Mouse (Mus musculus) granulocyte monocyte progenitor cell, adult 5-6 weeks (primary cell): ENCODE results near the gene Ttc4. TPM values are rescaled to one million over a fixed set of nuclear protein-coding genes. Genes with fewer than 3 reads are reported as not detected.

Experiments used
- ATAC-seq: replicated peaks from 2 replicates; pipeline ENCODE4 v1.8.0; 2016; ENCODE audit warnings: mild to moderate bottlenecking, moderate TSS enrichment, inconsistent platforms; ENCODE audit not compliant: poor library complexity, severe bottlenecking
- total RNA-seq, 2 experiments: library from RNA; stranded (forward) in 1 of 2; stranded (reverse) in 1 of 2; fragments of 200-712, 200-1000 nt in 1 of 2; fragments of >200 nt in 1 of 2; fragmentation: Nextera tagmentation in 1 of 2; gene quantifications; 2 replicates each; pipeline ENCODE4 v1.2.3; 2014 to 2017

Gene Ttc4
- total RNA-seq, 2 experiments from 2014 or later = 31.5 to 32.9 TPM

DNA sequence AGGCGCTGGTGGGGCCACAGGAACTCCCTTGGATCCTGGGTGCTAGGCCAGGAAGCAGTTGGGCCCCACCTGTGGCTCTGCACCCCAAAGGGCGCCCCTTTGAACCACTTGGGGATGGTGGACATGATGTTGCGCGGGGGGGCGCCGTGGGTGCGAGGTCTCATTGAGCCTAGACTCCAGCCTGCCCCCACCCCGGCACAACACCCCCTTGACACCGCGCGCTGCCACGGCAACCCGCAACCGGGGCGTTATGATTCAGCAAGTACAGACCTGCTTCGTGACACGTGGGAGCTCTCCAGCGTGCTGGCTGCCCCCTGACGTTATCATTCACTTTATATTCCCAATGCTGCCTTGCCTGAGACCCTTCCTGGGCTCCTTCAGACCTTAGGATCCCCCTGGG, 61.7 kb downstream of the Ttc4 start, which contains the start of gene Lexm:
TSS of gene Lexm (minus strand) at position 186 of the 400 bp plus-strand sequence.
- 0 out of 2 replicates have a peak, but pooled peaks have one; percentile 20 for ATAC-seq

DNA sequence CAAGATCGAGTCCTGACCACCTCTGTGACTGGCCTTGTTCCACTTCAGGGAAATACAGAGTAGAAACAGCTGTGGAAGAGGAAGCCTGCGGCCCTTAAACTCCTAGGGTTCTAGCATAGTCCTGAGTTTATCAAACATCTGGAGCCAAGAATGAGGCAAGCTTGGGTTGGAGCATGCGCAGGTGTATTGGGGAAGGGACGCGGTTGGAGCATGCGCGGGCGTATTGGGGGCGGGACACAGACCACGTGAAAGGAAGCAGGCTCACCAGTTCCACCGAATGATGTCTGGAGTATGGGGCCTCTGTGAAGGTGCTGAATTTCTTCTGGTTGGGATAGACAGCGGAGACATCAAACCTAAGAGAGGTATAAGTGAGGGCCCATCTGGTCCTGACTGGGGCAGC, 63.1 kb downstream of the Ttc4 start:
- no peak for ATAC-seq

DNA sequence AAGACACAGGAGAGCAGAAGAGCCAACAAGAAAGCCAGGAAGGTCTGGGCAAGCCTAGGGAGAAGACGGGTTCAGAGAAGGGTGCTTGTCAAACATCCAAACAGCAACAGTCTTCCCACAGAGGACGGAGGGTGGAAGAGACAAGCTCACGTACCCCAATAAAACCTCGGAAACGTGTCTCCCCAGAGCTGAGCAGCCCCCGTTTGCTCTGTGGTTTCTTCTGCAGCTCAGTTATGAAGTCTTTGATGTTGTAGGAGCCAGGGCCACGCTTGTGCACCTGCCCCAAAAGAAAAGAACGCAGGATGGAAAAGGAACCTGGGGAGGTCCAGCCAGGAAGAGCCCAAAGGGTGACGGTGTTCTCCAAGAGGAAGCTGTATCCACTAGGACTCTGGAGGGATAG, 63.9 kb downstream of the Ttc4 start:
- no peak for ATAC-seq

DNA sequence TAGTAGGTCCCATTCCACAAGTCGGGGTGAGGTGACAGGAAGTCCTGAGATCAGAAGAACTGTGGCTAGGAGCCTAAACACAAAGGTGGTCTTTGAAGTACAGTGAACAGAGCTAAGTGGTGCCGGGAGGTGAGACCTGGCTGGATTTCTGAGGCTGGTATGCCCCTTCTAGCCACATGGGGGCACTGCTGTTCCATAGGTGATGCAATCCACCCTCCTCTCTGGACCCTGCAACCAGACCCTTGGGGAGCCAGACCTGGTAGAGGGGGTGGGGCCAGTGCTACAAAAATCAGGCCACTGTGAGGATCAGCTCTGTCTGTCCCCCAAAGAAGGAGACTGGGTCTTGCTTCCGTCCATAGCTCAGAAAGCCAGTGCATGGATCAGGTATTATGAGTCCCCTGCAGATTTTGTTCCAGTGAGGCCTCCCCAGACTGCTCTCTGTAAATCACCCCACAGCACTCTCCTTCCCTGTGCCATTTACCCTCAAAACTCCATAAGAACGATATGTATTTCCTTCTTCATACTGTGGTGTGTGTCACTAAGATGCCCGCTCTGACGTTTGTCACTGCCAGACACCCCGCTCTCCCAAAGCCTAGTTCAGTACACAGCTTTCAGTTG, 64.5 kb downstream of the Ttc4 start:
- ATAC-seq = peak; percentile 88

DNA sequence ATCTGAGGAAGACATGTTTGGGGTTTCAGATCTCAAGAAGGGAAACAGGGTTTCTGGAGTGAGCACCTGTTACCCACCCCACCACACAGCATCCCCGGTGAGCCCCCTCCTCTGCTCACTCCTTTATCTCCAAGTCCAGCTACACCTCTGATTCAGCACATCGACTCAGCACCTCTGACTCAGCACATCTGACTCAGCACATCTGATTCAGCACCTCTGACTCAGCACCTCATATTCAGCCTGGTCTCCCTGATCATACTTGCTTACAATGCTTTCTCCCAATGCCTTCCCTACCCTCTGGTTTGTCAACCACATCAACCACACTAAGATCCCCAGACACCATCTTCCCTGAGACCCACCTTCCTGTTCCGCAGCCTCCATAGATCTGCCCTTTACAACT, 65.2 kb downstream of the Ttc4 start:
- ATAC-seq = no peak

DNA sequence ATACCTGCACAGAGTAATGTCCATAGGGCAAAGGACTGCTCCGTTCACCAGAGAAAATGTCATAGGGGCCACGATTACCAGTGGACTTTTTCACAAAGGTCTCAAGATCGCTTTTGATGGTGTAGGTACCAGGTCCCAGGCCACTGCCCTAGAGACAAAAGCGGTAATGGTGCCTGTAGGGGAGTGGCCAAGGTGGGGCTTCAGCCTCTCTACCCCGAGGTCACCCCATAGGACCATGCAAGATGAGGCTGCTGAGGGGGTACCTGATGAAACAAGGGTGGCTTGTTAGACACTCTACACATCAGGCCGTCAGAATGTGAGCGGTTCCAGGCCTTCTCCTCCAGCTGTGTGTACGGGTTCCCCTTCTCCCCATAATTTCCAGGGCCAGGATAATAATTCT, 65.6 kb downstream of the Ttc4 start:
- ATAC-seq = no peak

Other genes starting within 250 kb of the Ttc4 start
- gene Pcsk9, start 214.6 kb downstream of the Ttc4 start, total RNA-seq (2014; fragmentation: Nextera tagmentation) = not detected in 2 replicates
- gene Pcsk9, start 214.6 kb downstream of the Ttc4 start, total RNA-seq (2017) = 0.17 and 0.46 TPM in 2 replicates
- not detected in 2 replicates for gene Bsnd, start 186.7 kb downstream of the Ttc4 start, total RNA-seq (2014; fragmentation: Nextera tagmentation)
- gene Bsnd, start 186.7 kb downstream of the Ttc4 start, total RNA-seq (2017) = not detected in 2 replicates
- gene Dhcr24, start 117.9 kb downstream of the Ttc4 start, total RNA-seq (2014; fragmentation: Nextera tagmentation) = 19.6 and 22.2 TPM in 2 replicates
- gene Dhcr24, start 117.9 kb downstream of the Ttc4 start, total RNA-seq (2017) = 8.7 and 14.4 TPM in 2 replicates
- not detected in 2 replicates for gene Lexm, start 61.7 kb downstream of the Ttc4 start, total RNA-seq (2014; fragmentation: Nextera tagmentation)
- gene Lexm, start 61.7 kb downstream of the Ttc4 start, total RNA-seq (2017) = not detected in 2 replicates
- gene Ttc22, start 56.5 kb downstream of the Ttc4 start, total RNA-seq (2014; fragmentation: Nextera tagmentation) = not detected in 2 replicates
- not detected in 2 replicates for gene Ttc22, start 56.5 kb downstream of the Ttc4 start, total RNA-seq (2017)
- 11.2 and 18.2 TPM in 2 replicates for gene Pars2, start 27.9 kb downstream of the Ttc4 start, total RNA-seq (2014; fragmentation: Nextera tagmentation)
- 8.2 and 13.9 TPM in 2 replicates for gene Pars2, start 27.9 kb downstream of the Ttc4 start, total RNA-seq (2017)
- not detected in 2 replicates for gene Mroh7, start 52.0 kb upstream of the Ttc4 start, total RNA-seq (2014; fragmentation: Nextera tagmentation)
- gene Mroh7, start 52.0 kb upstream of the Ttc4 start, total RNA-seq (2017) = not detected in 2 replicates
- gene Fam151a, start 54.9 kb upstream of the Ttc4 start, total RNA-seq (2014; fragmentation: Nextera tagmentation) = not detected in 2 replicates
- not detected in 2 replicates for gene Fam151a, start 54.9 kb upstream of the Ttc4 start, total RNA-seq (2017)
- 5.0 and 5.9 TPM in 2 replicates for gene Acot11, start 126.1 kb upstream of the Ttc4 start, total RNA-seq (2014; fragmentation: Nextera tagmentation)
- 2.2 and 4.9 TPM in 2 replicates for gene Acot11, start 126.1 kb upstream of the Ttc4 start, total RNA-seq (2017)
- 43.2 and 54.1 TPM in 2 replicates for gene Ssbp3, start 231.8 kb upstream of the Ttc4 start, total RNA-seq (2014; fragmentation: Nextera tagmentation)
- 12.9 and 19.2 TPM in 2 replicates for gene Ssbp3, start 231.8 kb upstream of the Ttc4 start, total RNA-seq (2017)